Mouse (Mus musculus) midbrain, embryonic 16.5 days (tissue): ENCODE results near the gene Fam69a. TPM values are rescaled to one million over a fixed set of nuclear protein-coding genes. Genes with fewer than 3 reads are reported as not detected.

Experiments used
- ATAC-seq: fragments of 200-750 bp; cut with Nextera tagmentation; 2 replicates; pipeline ENCODE4 v1.8.0; 2017; ENCODE audit warnings: moderate TSS enrichment
- H3K27ac ChIP-seq: fragments of 300-500 bp; sonication (generic); 2 replicates; pipeline ENCODE4 v1.5.1; 2014; ENCODE audit warnings: mild to moderate bottlenecking, low read length, mixed read lengths
- H3K27me3 ChIP-seq: fragments of 300-500 bp; sonication (generic); 2 replicates; pipeline ENCODE4 v1.6.1; 2014; ENCODE audit warnings: low read depth, low read length, mixed read lengths; ENCODE audit not compliant: control insufficient read depth, insufficient read depth
- H3K36me3 ChIP-seq: fragments of 300-500 bp; sonication (generic); 2 replicates; pipeline ENCODE4 v1.6.1; 2014; ENCODE audit warnings: mild to moderate bottlenecking, low read length, moderate library complexity, mixed read lengths; ENCODE audit not compliant: control insufficient read depth, insufficient read depth
- H3K4me1 ChIP-seq: fragments of 300-500 bp; sonication (generic); 2 replicates; pipeline ENCODE4 v1.6.1; 2014; ENCODE audit warnings: mild to moderate bottlenecking, low read length, mixed read lengths; ENCODE audit not compliant: control insufficient read depth, insufficient read depth
- H3K4me2 ChIP-seq: fragments of 300-500 bp; sonication (generic); 2 replicates; pipeline ENCODE4 v1.6.1; 2014; ENCODE audit warnings: mild to moderate bottlenecking, low read length, mixed read lengths
- H3K4me3 ChIP-seq: fragments of 300-500 bp; sonication (generic); 2 replicates; pipeline ENCODE4 v1.5.1; 2014; ENCODE audit warnings: low read depth, mild to moderate bottlenecking, low read length, moderate library complexity, mixed read lengths
- H3K9ac ChIP-seq: fragments of 300-500 bp; sonication (generic); 2 replicates; pipeline ENCODE4 v1.6.1; 2014; ENCODE audit warnings: low read depth, low read length, mixed read lengths
- H3K9me3 ChIP-seq: fragments of 300-500 bp; sonication (generic); replicated peaks from 2 replicates; pipeline ENCODE4 v1.6.1; 2014; ENCODE audit warnings: mild to moderate bottlenecking, low read length, mixed read lengths; ENCODE audit not compliant: control insufficient read depth, poor library complexity, severe bottlenecking
- WGBS: fragments of 180-500 bp; shearing (Covaris S2); extraction: QIAGEN DNeasy Blood & Tissue Kit; methylation state at CpG from one replicate; pipeline ENCODE4 v1.1.7; 2014; 5-methylcytosine and 5-hydroxymethylcytosine counted together
- polyA plus RNA-seq: library from polyadenylated mRNA; unstranded; fragments of >200 nt; fragmentation: Nextera tagmentation; extraction: Ambion mirVana; gene quantifications from 2 replicates; pipeline ENCODE4 v1.2.1, GENCODE M21; 2015

Fam69a gene
- polyA plus RNA-seq, 1 experiment from 2014 or later: 67.8 TPM

GRCm38 (mm10) chr5:107867970-107868904, 118.6 kb downstream of the Fam69a start:
- Histone ChIP-seq H3K27me3 (no peaks in the 10 kb centered on the region), H3K9ac (peak overlapping the region; percentile 83), H3K4me2 (peak overlapping the region; percentile 52), H3K27ac (peak overlapping the region; percentile 92), H3K9me3 (no peaks in the 10 kb centered on the region), H3K36me3 (no peaks in the 10 kb centered on the region), H3K4me3 (peak overlapping the region; percentile 80), H3K4me1 (peaks cover 8% of the 10 kb centered on the region)
- WGBS: under 1% methylated on average over 33 of the region's 82 CpGs
- peak; percentile 83 for ATAC-seq

GRCm38 (mm10) chr5:107866127-107867126, 120.5 kb downstream of the Fam69a start:
- Histone ChIP-seq H3K36me3 (no peaks in the 10 kb centered on the region), H3K27ac (no peak overlapping the region), H3K27me3 (no peaks in the 10 kb centered on the region), H3K9me3 (no peaks in the 10 kb centered on the region), H3K4me1 (peaks cover 8% of the 10 kb centered on the region), H3K9ac (no peak overlapping the region), H3K4me3 (no peak overlapping the region), H3K4me2 (no peak overlapping the region)
- 63% methylated on average over 2 of the region's 2 CpGs for WGBS
- no peak for ATAC-seq

GRCm38 (mm10) chr5:107863971-107864370, 122.9 kb downstream of the Fam69a start:
- Histone ChIP-seq H3K36me3 (no peaks in the 10 kb centered on the region), H3K27ac (no peak overlapping the region)
- 95% methylated on average over 3 of the region's 3 CpGs for WGBS

GRCm38 (mm10) chr5:107858963-107859362, 127.9 kb downstream of the Fam69a start:
- Histone ChIP-seq H3K4me2 (no peak overlapping the region), H3K27me3 (no peaks in the 10 kb centered on the region), H3K36me3 (no peaks in the 10 kb centered on the region), H3K27ac (no peak overlapping the region), H3K9me3 (no peaks in the 10 kb centered on the region), H3K9ac (no peak overlapping the region), H3K4me3 (no peak overlapping the region), H3K4me1 (peaks cover 7% of the 10 kb centered on the region; the same call in 1 of the 2 replicates)
- no peak for ATAC-seq
- WGBS: 54% methylated on average over 2 of the region's 2 CpGs

More at GRCm38 (mm10) chr5:107863971-107864370, 122.9 kb downstream of the Fam69a start:
- Histone ChIP-seq H3K9me3 (no peaks in the 10 kb centered on the region), H3K4me1 (peaks cover 8% of the 10 kb centered on the region), H3K9ac (no peak overlapping the region), H3K27me3 (no peaks in the 10 kb centered on the region), H3K4me3 (no peak overlapping the region), H3K4me2 (no peak overlapping the region)
- no peak for ATAC-seq

Other genes starting within 250 kb of the Fam69a start
- 0.10 and 0.16 TPM in 2 replicates for gene Ube2d2b, start 157.0 kb downstream of the Fam69a start, polyA plus RNA-seq
- gene Evi5, start 112.0 kb downstream of the Fam69a start, polyA plus RNA-seq: 43.0 and 46.5 TPM in 2 replicates
- 62.5 and 72.6 TPM in 2 replicates for gene Rpl5, start 86.6 kb downstream of the Fam69a start, polyA plus RNA-seq
- gene Mtf2, start 78.6 kb upstream of the Fam69a start, polyA plus RNA-seq: 92.4 and 99.5 TPM in 2 replicates
- gene Tmed5, start 145.5 kb upstream of the Fam69a start, polyA plus RNA-seq: 17.1 and 23.3 TPM in 2 replicates
- gene Ccdc18, start 145.8 kb upstream of the Fam69a start, polyA plus RNA-seq: 2.5 and 2.7 TPM in 2 replicates